Mouse (Mus musculus) lung, postnatal 0 days (tissue): Measurements from ENCODE around the gene Cmtr1.

Experiments used
- CTCF ChIP-seq: IDR thresholded peaks from 2 replicates; pipeline ENCODE4 v1.5.1; 2016; ENCODE audit warnings: antibody characterized with exemption, mild to moderate bottlenecking
- EP300 ChIP-seq: IDR thresholded peaks from 2 replicates; pipeline ENCODE4 v1.6.1; 2016; ENCODE audit warnings: antibody characterized with exemption, mild to moderate bottlenecking, control low read depth

- TF ChIP-seq CTCF (no peak), EP300 (no peak)
Measured at GRCm38 (mm10) chr17:29669030-29669429, 8.6 kb downstream of the Cmtr1 start.
